Mouse (Mus musculus) right cerebral cortex, postnatal 4 days (tissue): Measurements from ENCODE around the gene Srbd1.

ENCODE experiments used
- DNase-seq: peaks from one replicate; pipeline ENCODE4 v3.0.0-alpha.2; 2022

The Srbd1 gene

GRCm38 (mm10) chr17:85974591-85974990 lies 170.4 kb downstream of the Srbd1 start:
- DNase-seq: no peak

- DNase-seq: no peak
Measured at GRCm38 (mm10) chr17:85971120-85971519, 173.9 kb downstream of the Srbd1 start.

- no peak for DNase-seq
Measured at GRCm38 (mm10) chr17:85961653-85962052, 183.3 kb downstream of the Srbd1 start.

GRCm38 (mm10) chr17:85951771-85952170 lies 193.2 kb downstream of the Srbd1 start:
- DNase-seq: no peak

GRCm38 (mm10) chr17:85949919-85950505 lies 195.0 kb downstream of the Srbd1 start:
- no peak for DNase-seq

- DNase-seq: no peak
Measured at GRCm38 (mm10) chr17:85948911-85949909, 195.8 kb downstream of the Srbd1 start.

- DNase-seq: no peak
Measured at GRCm38 (mm10) chr17:85944726-85945125, 200.2 kb downstream of the Srbd1 start.

GRCm38 (mm10) chr17:85943994-85944640 lies 200.9 kb downstream of the Srbd1 start:
- DNase-seq: no peak

- no peak for DNase-seq
Measured at GRCm38 (mm10) chr17:85943551-85943981, 201.4 kb downstream of the Srbd1 start.

GRCm38 (mm10) chr17:85943071-85943470 lies 201.9 kb downstream of the Srbd1 start:
- no peak for DNase-seq

- DNase-seq: no peak
Measured at GRCm38 (mm10) chr17:85942123-85942522, 202.9 kb downstream of the Srbd1 start.

- DNase-seq: no peak
Measured at GRCm38 (mm10) chr17:85941141-85941738, 203.7 kb downstream of the Srbd1 start.

GRCm38 (mm10) chr17:85937131-85937530 lies 207.8 kb downstream of the Srbd1 start:
- no peak for DNase-seq

- no peak for DNase-seq
Measured at GRCm38 (mm10) chr17:85935268-85935667, 209.7 kb downstream of the Srbd1 start.
